Mouse (Mus musculus) testis, adult 10 weeks (tissue): ENCODE measurements around the gene Dnm1l. TPM values are rescaled to one million over a fixed set of nuclear protein-coding genes. Genes with fewer than 3 reads are reported as not detected.

Experiments
- polyA plus RNA-seq: library from polyadenylated mRNA; stranded (reverse); fragments of 350-450 nt; fragmentation: Illumina TruSeq; extraction: RNeasy Lipid Tissue Mini Kit (QIAGEN cat#74804); gene quantifications from one replicate; pipeline ENCODE4 v1.2.3, GENCODE M21; 2014; ENCODE audit warnings: low read depth, low replicate concordance

The Dnm1l gene
- 183 TPM for polyA plus RNA-seq

DNA sequence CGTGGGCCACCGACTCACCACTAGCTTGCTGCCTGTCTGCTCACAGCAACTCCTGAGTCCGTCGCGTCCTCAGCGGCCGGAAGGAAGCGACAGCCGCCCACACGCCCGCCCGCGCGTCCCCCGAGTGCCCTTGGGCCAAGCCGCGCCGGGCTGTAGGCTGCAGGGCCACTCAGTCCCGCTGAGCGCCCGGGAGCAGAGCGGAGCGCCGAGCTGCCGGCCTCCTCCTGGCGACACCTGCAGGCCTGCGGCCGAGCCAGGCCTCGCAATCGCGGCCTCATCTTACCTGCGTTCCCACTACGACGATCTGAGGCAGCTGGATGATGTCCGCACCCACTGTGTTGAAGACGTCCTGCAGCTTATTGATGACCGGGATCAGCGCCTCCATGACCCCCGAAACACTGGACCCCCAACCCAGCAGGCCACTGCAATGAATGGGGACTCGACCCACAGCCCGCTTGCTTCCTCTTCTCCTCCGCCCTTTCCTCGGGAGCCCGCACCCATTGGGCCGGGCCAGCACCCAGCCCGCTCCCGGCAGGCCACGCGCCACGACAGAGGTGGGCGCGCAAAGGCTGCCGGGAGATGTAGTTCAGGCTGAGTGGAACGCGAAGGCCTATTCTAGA lies at the start of gene Dnm1l:
Dnm1l (minus strand) TSS at position 479 of the 620 bp plus-strand sequence.

DNA sequence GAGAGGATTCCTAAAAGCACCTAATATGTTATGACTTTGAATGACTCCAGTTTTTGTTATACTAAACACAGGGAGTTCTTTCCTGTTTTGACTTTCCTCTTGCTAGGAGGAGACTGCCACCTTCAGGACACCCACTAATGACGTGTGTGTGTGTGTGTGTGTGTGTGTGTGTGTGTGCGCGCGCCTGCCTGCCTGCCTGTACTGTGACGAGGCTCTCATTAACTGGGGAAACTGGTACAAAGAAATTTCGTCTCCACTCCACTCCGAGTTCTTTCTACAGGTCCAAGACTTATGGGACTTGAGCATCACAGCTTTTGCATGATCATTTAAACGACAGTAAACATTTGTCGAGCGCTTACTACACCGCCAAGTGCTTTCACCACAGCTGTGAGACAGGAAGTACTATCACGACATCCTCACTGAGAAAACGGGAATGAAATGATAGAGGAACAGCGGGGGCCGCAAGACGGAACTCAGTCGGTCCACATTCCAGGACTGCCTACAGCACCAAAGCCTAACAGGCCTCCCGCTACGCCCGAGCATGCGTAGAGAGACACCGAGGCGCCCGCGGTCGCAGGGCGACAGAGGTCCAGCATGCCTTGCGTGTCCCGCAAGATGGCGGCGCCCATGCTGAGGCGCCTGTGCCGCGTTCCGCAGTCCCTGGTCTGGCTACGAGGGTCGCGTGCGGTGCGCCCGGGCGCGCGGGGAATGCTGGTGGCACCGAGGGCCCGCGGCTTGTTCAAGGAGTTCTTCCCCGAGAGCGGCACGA lies 56.2 kb downstream of the Dnm1l start, which contains the start of gene Yars2:
Yars2 (plus strand) TSS at position 597 of the 769 bp plus-strand sequence.

Other genes starting within 250 kb of the Dnm1l start
- 2.8 TPM for gene Pkp2, start 145.6 kb downstream of the Dnm1l start, polyA plus RNA-seq
- 20.6 TPM for gene Yars2, start 56.0 kb downstream of the Dnm1l start, polyA plus RNA-seq
- 6.0 TPM for gene Fgd4, start 241.6 kb upstream of the Dnm1l start, polyA plus RNA-seq